16 mouse cellular contexts compared by ENCODE assay signal in the genomic region with DNA sequence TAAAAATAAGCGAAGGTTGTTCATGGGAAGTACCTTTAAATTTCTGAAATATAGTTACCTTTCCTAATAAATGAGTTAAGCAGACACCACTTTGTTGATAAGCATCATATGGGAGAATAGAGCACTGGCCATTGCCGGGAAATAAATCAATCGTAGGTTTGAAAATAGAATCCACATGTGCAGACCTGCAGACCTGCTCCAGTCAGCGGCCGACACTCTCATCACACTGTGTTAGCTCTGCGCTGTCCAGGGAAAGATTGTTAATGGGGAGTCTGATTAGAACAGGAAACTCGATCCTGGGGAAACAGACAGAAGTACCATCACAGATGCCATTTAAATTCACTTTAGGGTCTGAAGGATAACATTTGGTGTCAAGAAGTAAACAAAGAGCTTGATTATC. TPM values are rescaled to one million over a fixed set of nuclear protein-coding genes. Genes with fewer than 3 reads are reported as not detected.
"Had no signal": no experiment of that assay in that cellular context is flagged by ENCODE, and none has a peak within 500 bp of the region (broad histone marks: within the 10 kb centered on the region; RNA-seq: fewer than 3 reads in every experiment).

No protein-coding gene starts in this region.

- DNase-seq: kidney, adult 18-20 months; kidney, adult 9 months; kidney, postnatal 25 days; left cerebral cortex, postnatal 4 days; liver, postnatal 0 days; lung, embryonic 14.5 days; lung, postnatal 36 days; midbrain, embryonic 14.5 days; right cerebral cortex, adult 18-20 months; right cerebral cortex, postnatal 14 days; right cerebral cortex, postnatal 4 days; thymus, postnatal 36 days had no signal

- H3K27ac ChIP-seq: liver, embryonic 14.5 days; stomach, embryonic 15.5 days had no signal

- H3K9me3 ChIP-seq: megakaryocyte, embryonic 14.5 days; stomach, embryonic 15.5 days had no signal

- H3K27me3 ChIP-seq: megakaryocyte, embryonic 14.5 days; stomach, embryonic 15.5 days had no signal

- H3K4me1 ChIP-seq: megakaryocyte, embryonic 14.5 days; stomach, embryonic 15.5 days had no signal

- H3K36me3 ChIP-seq: stomach, embryonic 15.5 days had no signal

- H3K4me3 ChIP-seq: megakaryocyte, embryonic 14.5 days; stomach, embryonic 15.5 days had no signal

RNA-seq across cellular contexts. Expression of a gene that starts 53.4 kb away (rescaled TPM):
- polyA plus RNA-seq: neural tube, embryonic 14.5 days had no signal
